Comparison of ENCODE assay signal across 8 mouse cellular contexts in the genomic region with DNA sequence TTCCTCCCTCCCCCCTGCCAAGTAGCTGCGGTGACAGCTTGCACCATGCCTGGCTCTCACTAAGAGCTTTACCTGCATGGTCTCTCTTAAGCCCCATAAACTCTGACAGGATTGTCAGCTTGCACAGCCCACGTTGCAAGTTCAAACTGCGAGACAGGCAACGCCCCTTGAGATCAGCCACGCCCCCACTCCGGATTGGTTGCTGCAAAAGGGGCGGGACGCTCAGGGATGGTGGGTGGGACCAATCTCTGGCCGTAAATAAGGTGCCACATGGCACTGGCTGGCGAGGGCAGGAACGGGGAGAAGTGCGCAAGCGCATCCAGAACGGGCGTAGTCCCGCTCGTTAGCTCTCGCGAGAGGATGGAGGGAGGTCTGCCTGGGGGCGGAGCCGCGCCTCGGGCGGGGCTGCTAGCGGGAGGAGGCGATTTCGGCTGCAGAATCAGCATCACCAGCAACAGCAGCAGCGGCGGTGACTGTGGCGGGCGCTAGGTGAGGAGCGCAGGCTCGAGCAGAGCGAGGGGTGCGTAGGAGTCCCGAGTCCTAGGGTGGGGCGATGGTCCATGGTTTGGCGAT. TPM values are rescaled to one million over a fixed set of nuclear protein-coding genes. Genes with fewer than 3 reads are reported as not detected.
DNase-seq lines count a peak whose midpoint lies in the region; ATAC-seq and TF ChIP-seq lines count a peak whose summit lies in the region.

TSS of gene Chst12 (plus strand) at position 343 of the 573 bp plus-strand sequence.

- no peaks in the 10 kb centered on the region for H3K36me3 ChIP-seq in E14TG2a.4 (ENCODE audit: insufficient read depth, low read length)
- H3K36me3 ChIP-seq in forebrain, embryonic 12.5 days (replicated peaks), result no peaks in the 10 kb centered on the region
- no peaks in the 10 kb centered on the region for H3K36me3 ChIP-seq in heart, postnatal 0 days (replicated peaks; ENCODE audit: control insufficient read depth, insufficient read depth, low read length)
- H3K36me3 ChIP-seq in liver, embryonic 16.5 days (ENCODE audit: control insufficient read depth, insufficient read depth), result no peaks in the 10 kb centered on the region
- H3K36me3 ChIP-seq in neural tube, embryonic 13.5 days, result no peaks in the 10 kb centered on the region
- no peaks in the 10 kb centered on the region for H3K36me3 ChIP-seq in testis, adult 2 months (ENCODE audit: control insufficient read depth, insufficient read depth, low read length)

- peak within 1 kb of the TSS; percentile 43; the same call in 1 of the 2 replicates for H3K27ac ChIP-seq in forebrain, embryonic 12.5 days
- H3K27ac ChIP-seq in heart, postnatal 0 days (ENCODE audit: low read depth), result peak within 1 kb of the TSS; percentile 64
- H3K27ac ChIP-seq in liver, embryonic 16.5 days (ENCODE audit: low read length), result peak within 1 kb of the TSS; percentile 70
- peak within 1 kb of the TSS; percentile 79 for H3K27ac ChIP-seq in neural tube, embryonic 13.5 days (replicated peaks)
- peak within 1 kb of the TSS; percentile 2; the same call in 1 of the 2 replicates for H3K27ac ChIP-seq in testis, adult 2 months (ENCODE audit: control insufficient read depth, insufficient read depth, low read depth, low read length)

- WGBS in forebrain, embryonic 12.5 days, result under 1% methylated on average over 37 of the region's 38 CpGs
- 1% methylated on average over 37 of the region's 38 CpGs for WGBS in heart, postnatal 0 days
- under 1% methylated on average over 37 of the region's 38 CpGs for WGBS in liver, embryonic 16.5 days (ENCODE audit: insufficient replicate concordance)
- under 1% methylated on average over 38 of the region's 38 CpGs for WGBS in neural tube, embryonic 13.5 days

- peak; percentile 62 for TF ChIP-seq POLR2A in testis, adult 2 months (IDR thresholded peaks at IDR 0.05; ENCODE audit: control insufficient read depth, low read depth, low read length)

- no peaks in the 10 kb centered on the region for H3K9me3 ChIP-seq in E14TG2a.4 (ENCODE audit: low read length)
- no peaks in the 10 kb centered on the region for H3K9me3 ChIP-seq in forebrain, embryonic 12.5 days
- H3K9me3 ChIP-seq in heart, postnatal 0 days (replicated peaks; ENCODE audit: control insufficient read depth, low read length), result no peaks in the 10 kb centered on the region
- no peaks in the 10 kb centered on the region for H3K9me3 ChIP-seq in liver, embryonic 16.5 days (replicated peaks; ENCODE audit: control insufficient read depth, low read length)
- no peaks in the 10 kb centered on the region for H3K9me3 ChIP-seq in neural tube, embryonic 13.5 days

- H3K9ac ChIP-seq in forebrain, embryonic 12.5 days, result peak within 1 kb of the TSS; percentile 63
- peak within 1 kb of the TSS; percentile 55 for H3K9ac ChIP-seq in heart, postnatal 0 days (replicated peaks; ENCODE audit: low read depth, low read length)
- H3K9ac ChIP-seq in liver, embryonic 16.5 days (ENCODE audit: low read depth, low read length), result peak within 1 kb of the TSS; percentile 50
- peak within 1 kb of the TSS; percentile 79 for H3K9ac ChIP-seq in neural tube, embryonic 13.5 days

- peaks cover 10% of the 10 kb centered on the region; the same call in 1 of the 2 replicates for H3K27me3 ChIP-seq in E14TG2a.4 (ENCODE audit: insufficient read depth, low read length)
- H3K27me3 ChIP-seq in forebrain, embryonic 12.5 days, result peaks cover 13% of the 10 kb centered on the region
- no peaks in the 10 kb centered on the region for H3K27me3 ChIP-seq in heart, postnatal 0 days (ENCODE audit: control insufficient read depth, insufficient read depth, low read length)
- H3K27me3 ChIP-seq in liver, embryonic 16.5 days (ENCODE audit: control insufficient read depth, insufficient read depth, low read depth, low read length), result no peaks in the 10 kb centered on the region
- H3K27me3 ChIP-seq in neural tube, embryonic 13.5 days, result peaks cover 6% of the 10 kb centered on the region
- H3K27me3 ChIP-seq in testis, adult 2 months (ENCODE audit: control insufficient read depth, insufficient read depth, low read length), result no peaks in the 10 kb centered on the region

- TF ChIP-seq EP300 in heart, postnatal 0 days (IDR thresholded peaks at IDR 0.05; ENCODE audit: low read depth), result no peak

- peak within 1 kb of the TSS; percentile 88 for H3K4me3 ChIP-seq in E14TG2a.4 (replicated peaks; ENCODE audit: low read length)
- H3K4me3 ChIP-seq in forebrain, embryonic 12.5 days (replicated peaks), result peak within 1 kb of the TSS; percentile 52
- peak within 1 kb of the TSS; percentile 63 for H3K4me3 ChIP-seq in heart, postnatal 0 days (ENCODE audit: low read depth, low read length)
- H3K4me3 ChIP-seq in liver, embryonic 16.5 days (ENCODE audit: low read depth, low read length), result peak within 1 kb of the TSS; percentile 66
- peak within 1 kb of the TSS; percentile 70 for H3K4me3 ChIP-seq in neural tube, embryonic 13.5 days
- peak within 1 kb of the TSS; percentile 74 for H3K4me3 ChIP-seq in testis, adult 2 months (ENCODE audit: control insufficient read depth, low read depth, low read length)

- H3K4me2 ChIP-seq in forebrain, embryonic 12.5 days, result peak within 1 kb of the TSS; percentile 73
- H3K4me2 ChIP-seq in heart, postnatal 0 days (ENCODE audit: low read depth, low read length), result peak within 1 kb of the TSS; percentile 81
- peak within 1 kb of the TSS; percentile 84 for H3K4me2 ChIP-seq in liver, embryonic 16.5 days (ENCODE audit: low read depth, low read length)
- H3K4me2 ChIP-seq in neural tube, embryonic 13.5 days, result peak within 1 kb of the TSS; percentile 80

- H3K4me1 ChIP-seq in E14TG2a.4 (replicated peaks; ENCODE audit: low read depth, low read length), result peaks cover 75% of the 10 kb centered on the region
- H3K4me1 ChIP-seq in forebrain, embryonic 12.5 days, result peaks cover 60% of the 10 kb centered on the region
- peaks cover 22% of the 10 kb centered on the region for H3K4me1 ChIP-seq in heart, postnatal 0 days (ENCODE audit: control insufficient read depth, insufficient read depth)
- H3K4me1 ChIP-seq in liver, embryonic 16.5 days (ENCODE audit: control insufficient read depth, low read depth, low read length), result peaks cover 56% of the 10 kb centered on the region
- H3K4me1 ChIP-seq in neural tube, embryonic 13.5 days (replicated peaks), result peaks cover 65% of the 10 kb centered on the region
- H3K4me1 ChIP-seq in testis, adult 2 months (ENCODE audit: control insufficient read depth, insufficient read depth, low read length), result peaks cover 20% of the 10 kb centered on the region

- ATAC-seq in forebrain, embryonic 12.5 days (ENCODE audit: low FRiP score), result peak; percentile 95
- ATAC-seq in heart, postnatal 0 days (ENCODE audit: insufficient read depth, low read depth), result peak; percentile 97
- ATAC-seq in liver, embryonic 16.5 days (ENCODE audit: low read depth), result peak; percentile 95
- peak; percentile 93 for ATAC-seq in neural tube, embryonic 13.5 days (ENCODE audit: low read depth)

- DNase-seq in c-Kit-positive CD71-positive TER-119-positive erythroid progenitor cells, embryonic 14.5 days (ENCODE audit: low spot score), result peak; percentile 99
- DNase-seq in heart, postnatal 0 days (ENCODE audit: low spot score), result peak; percentile 97
- DNase-seq in kidney, postnatal 4 days, result peak; percentile 99 to 100

- TF ChIP-seq CTCF in E14TG2a.4 (conservative IDR thresholded peaks at IDR 0.05; ENCODE audit: low read length), result no peak
- 0 out of 2 replicates have a peak, but pooled peaks have one; percentile 4 for TF ChIP-seq CTCF in heart, postnatal 0 days (IDR thresholded peaks at IDR 0.05; ENCODE audit: low read depth)
- TF ChIP-seq CTCF in testis, adult 2 months (IDR thresholded peaks at IDR 0.05; ENCODE audit: control insufficient read depth, insufficient read depth, insufficient replicate concordance, low read depth, low read length), result peak; percentile 2; the same call in 1 of the 2 replicates

RNA-seq across cellular contexts. Expression of gene Chst12, which starts in this region (rescaled TPM):
- polyA plus RNA-seq in forebrain, embryonic 12.5 days (2016; fragmentation: Nextera tagmentation; extraction: Ambion mirVana), result 9.7 and 11.1 TPM in 2 replicates
- total RNA-seq in heart, postnatal 0 days (2014; rRNA removed; ENCODE audit: low replicate concordance), result 4.1 and 4.7 TPM in 2 replicates
- 5.9 and 6.6 TPM in 2 replicates for polyA plus RNA-seq in heart, postnatal 0 days (2015; fragmentation: Nextera tagmentation; extraction: Ambion mirVana)
- polyA plus RNA-seq in liver, embryonic 16.5 days (2015; fragmentation: Nextera tagmentation; extraction: Ambion mirVana), result 8.6 and 8.7 TPM in 2 replicates
- polyA plus RNA-seq in neural tube, embryonic 13.5 days (2015; fragmentation: Nextera tagmentation; extraction: Ambion mirVana), result 21.6 and 24.9 TPM in 2 replicates
- 2.1 and 2.4 TPM in 2 replicates for polyA plus RNA-seq in testis, adult 2 months (2012; rRNA removed)

Comparison
In these comparisons a context has a peak if more than half of its experiments do, and no peak if none do; other contexts are left out.
1. Peak in every context shown above with its lines: DNase-seq, ATAC-seq, H3K4me3 ChIP-seq and H3K27ac ChIP-seq.
2. H3K27ac ChIP-seq: peak in every context shown above with its lines; median percentile 79 in neural tube, embryonic 13.5 days; 70 in liver, embryonic 16.5 days; 64 in heart, postnatal 0 days; 43 in forebrain, embryonic 12.5 days; 2 in testis, adult 2 months.